Mouse (Mus musculus): ENCODE results near the gene Mrpl11.
"Not testable (repeated sequence)": the region's sequence is repeated elsewhere in the genome, so short reads cannot be mapped to it uniquely, and the experiment has no call there.

Gene Mrpl11

DNA sequence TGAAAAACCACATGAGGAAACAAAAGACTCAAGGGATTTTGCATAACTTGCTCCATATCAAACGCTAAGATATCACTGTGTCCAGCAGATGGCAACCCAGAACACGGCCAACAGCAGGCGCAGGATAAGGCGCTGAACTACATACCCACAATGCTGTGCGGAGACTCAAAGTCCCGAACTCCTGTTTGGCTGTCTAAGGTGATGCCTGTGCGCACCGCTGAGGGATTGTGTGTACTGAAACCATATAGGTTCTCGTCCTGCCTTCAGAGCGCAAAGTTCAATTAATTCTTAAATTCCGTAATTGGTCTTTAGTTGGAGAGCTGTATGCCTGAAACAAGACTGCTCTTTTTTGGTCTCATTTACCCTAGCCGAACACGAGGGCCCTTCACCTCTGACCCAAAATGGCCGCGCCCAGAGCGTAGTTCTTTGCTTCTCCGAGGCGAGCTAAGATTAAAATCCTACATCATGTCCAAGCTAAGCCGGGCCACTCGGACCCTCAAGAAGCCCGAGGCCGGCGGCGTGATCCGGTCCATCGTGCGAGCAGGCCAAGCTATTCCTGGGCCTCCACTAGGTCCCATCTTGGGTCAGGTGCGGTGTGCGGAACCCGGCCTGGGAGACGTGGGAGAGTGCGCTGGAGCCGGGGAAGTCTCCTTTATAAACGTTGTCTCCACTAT is at the start of gene Mrpl11:
TSS of gene Mrpl11 (plus strand) at position 220 of the 674 bp plus-strand sequence.
- peak; percentile 73 to 83 for DNase-seq (ENCODE audit: low spot score in 2 of 2)

GRCm38 (mm10) chr19:4915924-4916603 is 45.9 kb upstream of the Mrpl11 start:
- DNase-seq (ENCODE audit: low spot score in 2 of 2) = no peak

GRCm38 (mm10) chr19:4916827-4917226 is 45.1 kb upstream of the Mrpl11 start:
- DNase-seq (ENCODE audit: low spot score in 2 of 2) = no peak

GRCm38 (mm10) chr19:4919652-4920051 is 42.3 kb upstream of the Mrpl11 start:
- DNase-seq (ENCODE audit: low spot score in 2 of 2) = no peak

- no peak for DNase-seq (ENCODE audit: low spot score in 2 of 2)
Observed at GRCm38 (mm10) chr19:4925121-4925860, 36.7 kb upstream of the Mrpl11 start.

DNA sequence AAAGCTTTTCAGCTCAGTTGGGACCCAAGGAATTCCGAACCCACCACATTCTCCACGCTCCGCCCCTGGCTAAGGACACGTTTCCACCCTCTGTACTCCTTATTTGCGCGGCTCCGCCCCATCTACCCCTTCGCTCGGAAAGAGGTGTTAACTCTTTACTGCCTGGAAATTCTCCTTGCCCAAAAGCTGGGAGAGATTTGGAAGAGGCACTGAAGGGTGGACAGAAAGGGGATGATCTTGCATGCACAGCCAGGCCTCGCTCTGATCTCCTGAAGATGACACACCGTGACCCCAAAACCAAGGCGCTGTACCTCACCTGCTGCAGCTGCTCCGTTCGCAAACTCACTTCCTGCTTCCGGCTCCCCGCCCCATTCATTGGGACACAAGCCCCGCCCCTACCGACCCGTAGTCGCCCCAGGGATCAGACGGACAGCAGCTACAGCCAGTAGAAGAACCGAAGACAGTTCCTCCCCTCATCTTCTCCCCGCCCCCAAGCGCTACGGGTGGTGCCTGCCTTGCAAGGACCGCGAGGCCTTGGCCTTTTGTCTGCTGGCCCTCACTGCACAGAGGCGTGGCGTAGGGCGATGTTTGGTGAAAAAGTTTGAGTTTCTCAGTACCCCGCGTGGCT is 33.9 kb upstream of the Mrpl11 start, which contains the start of gene Dpp3:
TSS of gene Dpp3 (minus strand) at position 384 of the 628 bp plus-strand sequence.
- DNase-seq (ENCODE audit: low spot score in 2 of 2) = peak; percentile 98

DNA sequence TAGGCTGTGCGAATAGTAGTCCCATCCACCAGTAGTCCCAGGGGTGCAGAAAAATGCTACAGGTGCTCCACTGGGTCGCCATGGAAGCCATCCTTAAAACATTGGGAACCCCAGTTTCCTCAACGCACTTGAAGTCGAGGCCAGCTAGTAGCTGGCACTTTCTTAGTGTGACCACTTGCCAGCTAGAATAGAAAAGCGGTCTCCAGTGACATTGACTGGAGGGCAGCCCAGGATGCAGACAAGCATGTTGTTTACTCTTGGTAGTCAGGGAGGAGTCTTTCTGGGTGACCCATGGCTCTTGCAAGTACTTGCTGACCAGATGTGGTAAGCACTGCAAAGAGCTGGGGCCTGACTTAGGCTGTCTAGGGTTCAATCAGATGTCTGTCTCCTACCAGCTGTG is 33.2 kb upstream of the Mrpl11 start:
- no peak for DNase-seq (ENCODE audit: low spot score in 2 of 2)

DNA sequence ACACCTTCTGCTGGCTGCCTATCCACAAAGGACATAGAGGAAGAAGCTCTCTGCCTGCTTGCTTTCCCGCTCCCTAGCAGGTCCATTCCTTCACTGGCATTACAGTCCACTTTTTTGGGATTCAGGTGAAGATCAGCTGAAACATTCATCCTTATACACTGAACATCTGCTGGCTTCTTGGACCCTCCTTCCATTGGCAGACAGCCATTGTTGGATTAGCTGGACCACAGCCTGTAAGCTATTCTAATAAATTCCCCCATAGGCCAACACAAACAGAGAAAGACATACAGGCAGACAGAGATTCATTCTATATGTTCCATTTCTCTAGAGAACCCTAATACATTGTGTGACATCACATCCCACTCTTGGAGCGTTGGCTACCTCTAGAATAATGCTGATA is 25.1 kb upstream of the Mrpl11 start:
- no peak for DNase-seq (ENCODE audit: low spot score in 2 of 2)

GRCm38 (mm10) chr19:4937444-4938310 is 24.3 kb upstream of the Mrpl11 start:
- DNase-seq (ENCODE audit: low spot score in 2 of 2) = no peak

GRCm38 (mm10) chr19:4942551-4943252 is 19.2 kb upstream of the Mrpl11 start, which contains the start of gene Peli3:
Gene Peli3, minus strand, starts transcription at chr19:4943127.
- peak; percentile 66 to 72 for DNase-seq (ENCODE audit: low spot score in 2 of 2)

DNA sequence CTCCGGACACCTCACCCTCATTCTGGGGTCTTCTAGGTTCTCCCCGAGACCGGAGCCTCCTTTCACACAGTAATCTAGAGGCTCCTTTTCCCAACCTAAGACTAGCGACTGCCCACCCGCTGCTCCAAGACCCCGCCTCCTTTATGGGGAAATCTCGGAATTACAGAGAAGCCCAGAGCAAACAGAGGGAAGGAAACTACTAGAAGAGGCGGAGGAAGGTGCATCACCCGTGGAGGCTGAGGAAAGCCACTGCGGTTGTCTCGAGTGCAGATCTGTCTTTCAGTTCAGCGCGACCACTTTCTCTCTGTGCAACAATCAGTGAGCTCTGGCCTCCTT is 18.7 kb upstream of the Mrpl11 start:
- no peak for DNase-seq (ENCODE audit: low spot score in 2 of 2)

GRCm38 (mm10) chr19:4945540-4945939 is 16.4 kb upstream of the Mrpl11 start:
- no peak for DNase-seq (ENCODE audit: low spot score in 2 of 2)

- not testable (repeated sequence) for DNase-seq (ENCODE audit: low spot score in 2 of 2)
Observed at GRCm38 (mm10) chr19:4948641-4949040, 13.3 kb upstream of the Mrpl11 start.

DNA sequence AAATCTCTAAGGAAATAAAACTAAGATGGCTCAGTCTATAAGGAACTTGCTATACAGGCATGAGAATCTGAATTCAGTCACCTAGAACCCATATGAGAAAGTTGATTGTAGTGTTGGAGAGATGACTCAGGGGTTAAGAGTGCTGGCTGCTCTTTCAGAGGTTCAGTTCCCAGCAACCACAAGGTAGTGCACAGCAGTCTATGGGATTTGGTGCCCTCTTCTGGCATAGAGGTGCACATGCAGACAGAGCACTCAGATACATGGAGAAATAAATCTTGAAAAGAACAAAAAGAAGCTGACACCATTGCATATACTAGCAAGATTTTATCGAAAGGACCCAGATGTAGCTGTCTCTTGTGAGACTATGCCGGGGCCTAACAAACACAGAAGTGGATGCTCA is 6.3 kb downstream of the Mrpl11 start:
- DNase-seq (ENCODE audit: low spot score in 2 of 2) = no peak

DNA sequence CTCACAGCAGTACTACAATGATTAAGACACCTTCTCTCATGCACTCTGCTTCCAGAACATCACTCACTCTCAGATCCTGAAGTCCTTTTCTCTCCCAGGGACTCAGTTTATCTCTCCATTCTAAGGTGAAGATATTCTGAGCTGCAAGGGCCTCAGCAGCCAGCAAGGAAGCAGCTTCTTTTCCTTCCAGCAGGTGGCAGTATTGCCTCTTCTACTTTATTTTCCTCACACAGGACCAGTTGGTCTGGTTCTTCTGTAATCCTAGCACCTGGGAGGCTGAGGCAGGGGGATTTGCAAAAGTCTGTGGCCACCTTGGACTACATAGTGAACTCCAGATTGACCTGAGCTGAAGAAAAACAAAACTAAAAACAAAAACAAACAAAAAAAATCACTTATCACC is 19.8 kb downstream of the Mrpl11 start:
- no peak for DNase-seq (ENCODE audit: low spot score in 2 of 2)

GRCm38 (mm10) chr19:4989013-4989412 is 27.1 kb downstream of the Mrpl11 start:
- peak; percentile 66 to 81 for DNase-seq (ENCODE audit: low spot score in 2 of 2)

DNA sequence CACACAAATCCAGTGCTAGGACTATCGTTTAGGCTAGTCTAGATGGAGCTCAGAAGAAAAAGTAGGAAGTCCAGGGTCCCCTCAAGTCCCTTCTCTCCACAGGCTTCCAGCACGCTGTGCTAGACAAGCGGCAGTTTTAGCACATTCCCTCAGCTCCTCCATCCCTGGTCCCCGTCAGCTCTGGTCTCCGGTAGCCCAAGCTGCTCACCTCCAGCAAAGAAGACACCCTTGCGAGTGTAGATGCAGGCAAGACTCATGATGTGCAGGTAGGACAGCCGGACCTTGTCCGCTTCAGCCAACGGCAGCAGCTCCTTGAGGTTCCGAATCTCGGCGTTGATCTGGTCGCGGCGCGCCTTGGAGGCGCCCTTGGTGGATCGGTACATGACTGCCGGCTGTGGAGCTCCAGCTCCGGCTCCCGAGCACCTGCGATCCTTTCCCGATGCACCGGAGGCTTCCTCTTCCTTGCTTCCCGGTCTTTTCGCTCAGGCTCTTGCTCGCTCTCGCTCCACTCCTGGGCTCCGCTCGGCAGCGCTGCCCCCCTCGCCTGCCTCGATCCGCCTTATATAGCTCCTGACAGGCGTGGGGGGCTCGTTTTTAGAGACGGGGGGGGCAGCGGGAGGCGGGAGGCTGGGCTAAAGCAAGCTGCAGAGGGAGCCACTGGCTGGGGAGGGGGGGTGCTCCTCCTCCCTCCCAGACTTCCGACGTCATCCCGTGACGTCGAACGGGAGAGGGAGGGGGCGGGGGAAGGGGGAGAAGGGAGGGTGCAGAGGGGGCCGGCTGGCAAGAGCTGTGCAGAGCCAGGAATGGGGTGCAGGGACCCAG is 27.7 kb downstream of the Mrpl11 start:
- no peak for DNase-seq (ENCODE audit: low spot score in 2 of 2)

GRCm38 (mm10) chr19:4990256-4990625 is 28.3 kb downstream of the Mrpl11 start, which contains the start of gene Npas4:
Gene Npas4, minus strand, starts transcription at chr19:4990316.
- DNase-seq (ENCODE audit: low spot score in 2 of 2) = no peak

DNA sequence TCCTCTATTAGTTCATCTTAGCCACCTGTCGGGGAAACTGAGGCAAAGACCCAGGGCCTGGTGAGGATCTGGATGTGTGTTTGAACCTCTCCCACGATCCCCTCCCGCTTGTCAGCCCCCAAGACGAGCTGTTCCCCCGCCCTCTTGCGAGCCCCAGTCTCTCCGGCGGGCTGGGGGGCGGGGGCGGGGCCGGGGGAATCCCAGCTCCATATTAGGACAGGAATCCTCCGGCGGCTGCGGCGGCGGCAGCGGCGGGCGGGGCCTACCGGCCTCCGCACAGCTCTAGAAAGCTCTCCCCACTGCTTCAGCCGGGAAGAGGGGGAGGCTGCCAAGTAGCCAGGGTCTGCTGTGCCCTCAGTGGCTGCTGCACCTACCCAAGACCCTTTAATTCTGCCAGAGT is 28.8 kb downstream of the Mrpl11 start:
- no peak for DNase-seq (ENCODE audit: low spot score in 2 of 2)

DNA sequence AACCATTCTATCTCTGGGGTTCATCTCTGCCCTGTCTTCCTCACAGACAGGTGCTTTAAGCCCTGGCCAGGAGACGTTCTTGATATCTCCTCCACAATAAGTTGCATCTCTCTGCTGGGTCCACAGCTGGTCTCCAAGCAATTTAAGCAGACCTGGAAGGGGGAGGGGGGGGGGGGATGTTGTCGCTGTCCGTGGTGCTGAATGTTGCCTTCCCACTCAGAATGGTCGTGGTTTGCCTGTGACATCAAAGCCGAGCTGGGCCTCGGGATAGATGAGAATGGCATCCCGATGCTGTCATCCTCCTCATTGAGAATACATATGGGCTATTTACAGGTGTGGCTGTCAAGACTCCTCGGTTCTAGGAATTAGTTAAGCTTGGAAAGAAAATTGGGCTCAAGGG is 30.4 kb downstream of the Mrpl11 start:
- no peak for DNase-seq (ENCODE audit: low spot score in 2 of 2)

All from spleen, postnatal 14 days (tissue).